Mouse (Mus musculus): ENCODE results near the gene Bloc1s1.
A peak's percentile ranks its signal among the peaks of the same experiment; 100 is the strongest.

Gene Bloc1s1

GRCm38 (mm10) chr10:128931441-128931840, 7.6 kb upstream of the Bloc1s1 start:
- DNase-seq (ENCODE audit: low read depth) = no peak

GRCm38 (mm10) chr10:128929638-128930378, 6.0 kb upstream of the Bloc1s1 start:
- no peak for DNase-seq (ENCODE audit: low read depth)

- DNase-seq (ENCODE audit: low read depth) = no peak
Measured at GRCm38 (mm10) chr10:128928356-128928755, 4.5 kb upstream of the Bloc1s1 start.

- peak; percentile 93 for DNase-seq (ENCODE audit: low read depth)
Measured at GRCm38 (mm10) chr10:128923013-128923691, 683 bp downstream of the Bloc1s1 start.

GRCm38 (mm10) chr10:128922822-128923012, 1.1 kb downstream of the Bloc1s1 start, which contains the start of gene Rdh5:
Gene Rdh5, minus strand, starts transcription at chr10:128922888.
- DNase-seq (ENCODE audit: low read depth) = no peak

- DNase-seq (ENCODE audit: low read depth) = no peak
Measured at GRCm38 (mm10) chr10:128921883-128922821, 1.7 kb downstream of the Bloc1s1 start.

GRCm38 (mm10) chr10:128921251-128921650, 2.6 kb downstream of the Bloc1s1 start:
- no peak for DNase-seq (ENCODE audit: low read depth)

- no peak for DNase-seq (ENCODE audit: low read depth)
Measured at GRCm38 (mm10) chr10:128920736-128921161, 3.1 kb downstream of the Bloc1s1 start.

- DNase-seq (ENCODE audit: low read depth) = no peak
Measured at GRCm38 (mm10) chr10:128919966-128920365, 3.9 kb downstream of the Bloc1s1 start.

- no peak for DNase-seq (ENCODE audit: low read depth)
Measured at GRCm38 (mm10) chr10:128919203-128919631, 4.6 kb downstream of the Bloc1s1 start.

- no peak for DNase-seq (ENCODE audit: low read depth)
Measured at GRCm38 (mm10) chr10:128918246-128918645, 5.6 kb downstream of the Bloc1s1 start.

GRCm38 (mm10) chr10:128917400-128917799, 6.4 kb downstream of the Bloc1s1 start:
- no peak for DNase-seq (ENCODE audit: low read depth)

- DNase-seq (ENCODE audit: low read depth) = no peak
Measured at GRCm38 (mm10) chr10:128916665-128917064, 7.2 kb downstream of the Bloc1s1 start.

- DNase-seq (ENCODE audit: low read depth) = no peak
Measured at GRCm38 (mm10) chr10:128915550-128915949, 8.3 kb downstream of the Bloc1s1 start.

GRCm38 (mm10) chr10:128913696-128914095, 10.1 kb downstream of the Bloc1s1 start:
- no peak for DNase-seq (ENCODE audit: low read depth)

- peak; percentile 92 for DNase-seq (ENCODE audit: low read depth)
Measured at GRCm38 (mm10) chr10:128913219-128913618, 10.6 kb downstream of the Bloc1s1 start.

- DNase-seq (ENCODE audit: low read depth) = no peak
Measured at GRCm38 (mm10) chr10:128912791-128913190, 11.0 kb downstream of the Bloc1s1 start.

GRCm38 (mm10) chr10:128912268-128912667, 11.6 kb downstream of the Bloc1s1 start:
- no peak for DNase-seq (ENCODE audit: low read depth)

- DNase-seq (ENCODE audit: low read depth) = no peak
Measured at GRCm38 (mm10) chr10:128911430-128911829, 12.4 kb downstream of the Bloc1s1 start.

GRCm38 (mm10) chr10:128910066-128910841, 13.6 kb downstream of the Bloc1s1 start:
- no peak for DNase-seq (ENCODE audit: low read depth)

- no peak for DNase-seq (ENCODE audit: low read depth)
Measured at GRCm38 (mm10) chr10:128909567-128910028, 14.2 kb downstream of the Bloc1s1 start.

Data from induced T-regulatory cell, adult 2 months (primary cell).